Mouse (Mus musculus) stomach, embryonic 15.5 days (tissue): ENCODE measurements at regions not wholly inside any gene's neighbourhood (a gene's known extent, or its start where the extent isn't known, plus 50 kb on each side); places are given as distances from the start of the nearest gene placed in this dataset.

ENCODE experiments used
- ATAC-seq: fragments of 200-750 bp; cut with Nextera tagmentation; 2 replicates; pipeline ENCODE4 v1.8.0; 2017; ENCODE audit warnings: low read depth, moderate number of reproducible peaks, moderate TSS enrichment; ENCODE audit not compliant: insufficient read depth, low FRiP score
- H3K27ac ChIP-seq: fragments of 300-500 bp; sonication (generic); 2 replicates; pipeline ENCODE4 v1.5.1; 2015; ENCODE audit warnings: mild to moderate bottlenecking, inconsistent platforms
- H3K27me3 ChIP-seq: fragments of 300-500 bp; sonication (generic); replicated peaks from 2 replicates; pipeline ENCODE4 v1.6.1; 2015; ENCODE audit warnings: inconsistent platforms
- H3K36me3 ChIP-seq: fragments of 300-500 bp; sonication (generic); 2 replicates; pipeline ENCODE4 v1.6.1; 2015; ENCODE audit warnings: inconsistent platforms
- H3K4me1 ChIP-seq: fragments of 300-500 bp; sonication (generic); 2 replicates; pipeline ENCODE4 v1.6.1; 2015; ENCODE audit warnings: inconsistent platforms
- H3K4me2 ChIP-seq: fragments of 300-500 bp; sonication (generic); 2 replicates; pipeline ENCODE4 v1.6.1; 2015; ENCODE audit warnings: mild to moderate bottlenecking, inconsistent platforms
- H3K4me3 ChIP-seq: fragments of 300-500 bp; sonication (generic); replicated peaks from 2 replicates; pipeline ENCODE4 v1.5.1; 2015; ENCODE audit warnings: inconsistent platforms
- H3K9ac ChIP-seq: fragments of 300-500 bp; sonication (generic); 2 replicates; pipeline ENCODE4 v1.6.1; 2015; ENCODE audit warnings: inconsistent platforms
- H3K9me3 ChIP-seq: fragments of 300-500 bp; sonication (generic); 2 replicates; pipeline ENCODE4 v1.6.1; 2016; ENCODE audit warnings: inconsistent platforms
- WGBS: fragments of 180-500 bp; shearing (Covaris S2); methylation state at CpG from one replicate; pipeline ENCODE4 v1.1.7; 2015; 5-methylcytosine and 5-hydroxymethylcytosine counted together

DNA sequence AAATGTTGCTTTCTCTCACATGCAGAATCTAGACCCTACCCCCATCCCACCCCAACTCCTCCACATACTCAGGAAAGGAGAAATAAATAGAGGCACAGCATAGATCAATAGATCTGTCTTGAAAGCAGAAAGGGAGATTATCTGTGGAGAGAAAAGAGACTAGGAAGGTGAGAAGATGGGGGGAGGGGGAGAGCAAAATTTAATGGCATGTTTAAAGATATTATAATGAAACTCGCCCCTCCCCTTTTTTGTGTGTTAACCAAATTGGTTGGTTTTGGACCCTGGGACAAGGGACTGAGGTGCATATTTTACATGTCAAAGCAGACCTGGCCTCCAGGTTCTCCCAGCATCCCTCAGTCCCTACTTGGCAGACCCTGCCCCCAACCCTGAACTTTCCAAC lies 573.9 kb downstream of the Tmem132b start:
- ATAC-seq, result no peak
- H3K9me3 ChIP-seq, result no peaks in the 10 kb centered on the region
- no peak overlapping the region for H3K9ac ChIP-seq
- H3K4me2 ChIP-seq, result no peak overlapping the region
- no peaks in the 10 kb centered on the region for H3K4me1 ChIP-seq
- H3K4me3 ChIP-seq, result no peak overlapping the region
- H3K36me3 ChIP-seq, result no peaks in the 10 kb centered on the region
- WGBS, result 76% methylated on average over 1 of the region's 1 CpGs
- no peaks in the 10 kb centered on the region for H3K27me3 ChIP-seq
- no peak overlapping the region for H3K27ac ChIP-seq

GRCm38 (mm10) chr5:126107020-126107419 lies 575.4 kb downstream of the Tmem132b start:
- no peak overlapping the region for H3K4me3 ChIP-seq
- no peak for ATAC-seq
- 79% methylated on average over 5 of the region's 5 CpGs for whole genome bisulfite sequencing
- no peak overlapping the region for H3K4me2 ChIP-seq
- H3K27me3 ChIP-seq, result no peaks in the 10 kb centered on the region
- no peaks in the 10 kb centered on the region for H3K36me3 ChIP-seq
- no peak overlapping the region for H3K9ac ChIP-seq
- H3K9me3 ChIP-seq, result no peaks in the 10 kb centered on the region
- H3K4me1 ChIP-seq, result no peaks in the 10 kb centered on the region
- no peak overlapping the region for H3K27ac ChIP-seq

- Histone ChIP-seq H3K4me2 (no peak overlapping the region), H3K27ac (no peak overlapping the region), H3K9me3 (no peaks in the 10 kb centered on the region), H3K36me3 (no peaks in the 10 kb centered on the region), H3K4me3 (no peak overlapping the region), H3K4me1 (no peaks in the 10 kb centered on the region), H3K27me3 (no peaks in the 10 kb centered on the region), H3K9ac (no peak overlapping the region)
- ATAC-seq, result no peak
- 66% methylated on average over 3 of the region's 3 CpGs for WGBS
Observed at GRCm38 (mm10) chr5:126108837-126109236, 577.3 kb downstream of the Tmem132b start.

DNA sequence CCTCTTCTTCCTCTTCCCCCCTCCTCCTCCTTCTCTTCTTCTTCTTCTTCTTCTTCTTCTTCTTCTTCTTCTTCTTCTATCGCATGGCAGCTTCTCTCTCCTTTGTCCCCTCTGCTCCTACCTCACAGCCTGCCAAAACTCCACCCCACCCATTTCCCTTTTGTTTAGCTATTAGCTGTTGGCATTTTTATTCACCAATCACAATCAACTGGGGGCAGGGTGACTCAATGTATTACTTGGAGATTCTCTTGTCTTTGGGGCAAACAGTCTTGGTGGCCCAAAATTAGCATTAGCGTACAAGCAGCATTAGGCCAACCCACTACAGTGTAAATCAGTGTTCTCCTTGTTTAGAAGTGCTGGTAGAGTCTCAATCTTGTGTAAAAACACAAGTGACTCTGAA lies 585.7 kb downstream of the Tmem132b start:
- H3K9ac ChIP-seq, result no peak overlapping the region
- H3K27me3 ChIP-seq, result no peaks in the 10 kb centered on the region
- no peak overlapping the region for H3K4me3 ChIP-seq
- H3K4me2 ChIP-seq, result no peak overlapping the region
- H3K36me3 ChIP-seq, result no peaks in the 10 kb centered on the region
- ATAC-seq, result no peak
- 89% methylated on average over 2 of the region's 2 CpGs for whole genome bisulfite sequencing
- no peaks in the 10 kb centered on the region for H3K9me3 ChIP-seq
- H3K27ac ChIP-seq, result no peak overlapping the region
- no peaks in the 10 kb centered on the region for H3K4me1 ChIP-seq

GRCm38 (mm10) chr5:126117906-126118521 lies 586.4 kb downstream of the Tmem132b start:
- H3K9ac ChIP-seq, result no peak overlapping the region
- no peaks in the 10 kb centered on the region for H3K36me3 ChIP-seq
- no peaks in the 10 kb centered on the region for H3K27me3 ChIP-seq
- no peak overlapping the region for H3K27ac ChIP-seq
- no peak overlapping the region for H3K4me2 ChIP-seq
- no peaks in the 10 kb centered on the region for H3K4me1 ChIP-seq
- H3K9me3 ChIP-seq, result no peaks in the 10 kb centered on the region
- H3K4me3 ChIP-seq, result no peak overlapping the region
- ATAC-seq, result no peak
- WGBS, result 47% methylated on average over 5 of the region's 5 CpGs

- H3K9ac ChIP-seq, result no peak overlapping the region
- no peaks in the 10 kb centered on the region for H3K27me3 ChIP-seq
- WGBS, result 66% methylated on average over 3 of the region's 3 CpGs
- H3K4me2 ChIP-seq, result no peak overlapping the region
- H3K36me3 ChIP-seq, result no peaks in the 10 kb centered on the region
- H3K27ac ChIP-seq, result no peak overlapping the region
- H3K4me1 ChIP-seq, result no peaks in the 10 kb centered on the region
- no peak overlapping the region for H3K4me3 ChIP-seq
- no peak for ATAC-seq
- H3K9me3 ChIP-seq, result no peaks in the 10 kb centered on the region
Observed at GRCm38 (mm10) chr5:126118731-126119130, 587.2 kb downstream of the Tmem132b start.

GRCm38 (mm10) chr5:126123216-126123615 lies 591.6 kb downstream of the Tmem132b start:
- Histone ChIP-seq H3K4me1 (no peaks in the 10 kb centered on the region), H3K4me3 (no peak overlapping the region), H3K9me3 (no peaks in the 10 kb centered on the region), H3K9ac (no peak overlapping the region), H3K36me3 (no peaks in the 10 kb centered on the region), H3K27ac (no peak overlapping the region), H3K27me3 (no peaks in the 10 kb centered on the region), H3K4me2 (no peak overlapping the region)
- WGBS, result 84% methylated on average over 9 of the region's 9 CpGs
- no peak for ATAC-seq

- 68% methylated on average over 6 of the region's 6 CpGs for whole genome bisulfite sequencing
- H3K27me3 ChIP-seq, result no peaks in the 10 kb centered on the region
- no peaks in the 10 kb centered on the region for H3K4me1 ChIP-seq
- no peak for ATAC-seq
- no peaks in the 10 kb centered on the region for H3K9me3 ChIP-seq
- no peak overlapping the region for H3K9ac ChIP-seq
- no peak overlapping the region for H3K4me2 ChIP-seq
- H3K36me3 ChIP-seq, result no peaks in the 10 kb centered on the region
- no peak overlapping the region for H3K27ac ChIP-seq
- no peak overlapping the region for H3K4me3 ChIP-seq
Observed at GRCm38 (mm10) chr5:126127486-126127885, 595.9 kb downstream of the Tmem132b start.

GRCm38 (mm10) chr5:126148908-126149307 lies 617.3 kb downstream of the Tmem132b start:
- H3K27ac ChIP-seq, result no peak overlapping the region
- 88% methylated on average over 2 of the region's 2 CpGs for WGBS
- H3K9me3 ChIP-seq, result no peaks in the 10 kb centered on the region
- H3K4me2 ChIP-seq, result no peak overlapping the region
- ATAC-seq, result no peak
- no peak overlapping the region for H3K4me3 ChIP-seq
- no peaks in the 10 kb centered on the region for H3K36me3 ChIP-seq
- H3K4me1 ChIP-seq, result no peaks in the 10 kb centered on the region
- no peaks in the 10 kb centered on the region for H3K27me3 ChIP-seq
- H3K9ac ChIP-seq, result no peak overlapping the region

DNA sequence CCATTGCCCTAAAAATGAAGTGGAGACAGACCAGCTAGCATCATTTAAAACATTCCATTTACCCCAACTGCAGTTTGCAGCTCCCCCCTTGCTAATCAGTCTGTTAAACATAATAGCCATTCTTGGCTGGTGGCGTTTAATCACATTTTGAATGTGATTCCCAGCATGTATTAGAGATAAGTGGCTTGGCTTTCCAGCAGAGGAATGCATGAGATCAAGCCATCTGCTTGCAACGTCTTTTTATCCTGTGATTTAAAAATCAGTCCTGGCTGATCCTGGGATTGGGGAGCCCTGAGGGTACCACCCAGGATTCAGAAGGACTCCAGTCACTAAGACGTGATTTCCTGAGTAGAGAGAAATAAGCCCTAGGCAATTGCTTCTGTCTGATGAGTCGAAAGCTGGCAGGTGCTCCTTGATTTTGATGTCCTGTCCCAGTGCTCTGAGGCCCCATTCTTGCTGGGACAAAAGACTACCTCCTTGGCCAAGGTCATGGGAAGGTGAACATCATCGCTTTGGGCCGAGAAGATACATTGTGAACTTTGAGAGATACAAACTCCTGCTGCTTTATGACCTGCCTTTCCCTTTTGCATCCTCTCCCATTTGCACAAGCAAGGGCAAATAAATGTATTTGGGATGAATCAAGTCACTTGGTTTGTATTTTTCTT lies 623.8 kb downstream of the Tmem132b start:
- Histone ChIP-seq H3K27ac (no peak overlapping the region), H3K4me3 (no peak overlapping the region), H3K27me3 (no peaks in the 10 kb centered on the region), H3K4me1 (no peaks in the 10 kb centered on the region), H3K9me3 (no peaks in the 10 kb centered on the region), H3K36me3 (no peaks in the 10 kb centered on the region), H3K9ac (no peak overlapping the region), H3K4me2 (no peak overlapping the region)
- ATAC-seq, result no peak
- WGBS, result 60% methylated on average over 6 of the region's 6 CpGs

DNA sequence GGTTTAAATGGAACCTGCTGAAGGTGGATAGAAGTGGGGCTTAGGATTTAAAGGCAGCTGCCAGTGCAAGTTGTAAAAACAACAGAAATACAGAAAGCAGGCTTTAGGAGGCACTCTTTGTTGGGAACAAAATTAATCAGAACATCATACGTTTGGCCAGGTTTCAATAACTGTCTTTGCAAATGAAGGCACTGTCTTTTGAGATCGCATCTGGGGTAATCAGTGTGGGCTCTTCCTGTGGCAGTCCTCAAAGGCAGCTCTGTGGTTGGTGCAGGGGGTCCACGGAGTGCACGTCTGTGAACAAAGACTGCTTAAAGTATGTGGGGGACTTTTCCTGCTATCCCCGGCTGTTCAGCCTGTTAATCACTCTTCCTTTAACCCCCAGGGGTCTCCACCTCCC lies 654.5 kb downstream of the Tmem132b start:
- H3K4me3 ChIP-seq, result no peak overlapping the region
- no peak for ATAC-seq
- H3K27me3 ChIP-seq, result no peaks in the 10 kb centered on the region
- H3K4me1 ChIP-seq, result no peaks in the 10 kb centered on the region
- no peak overlapping the region for H3K27ac ChIP-seq
- 69% methylated on average over 5 of the region's 5 CpGs for WGBS
- no peak overlapping the region for H3K4me2 ChIP-seq
- H3K36me3 ChIP-seq, result no peaks in the 10 kb centered on the region
- H3K9ac ChIP-seq, result no peak overlapping the region
- H3K9me3 ChIP-seq, result no peaks in the 10 kb centered on the region

DNA sequence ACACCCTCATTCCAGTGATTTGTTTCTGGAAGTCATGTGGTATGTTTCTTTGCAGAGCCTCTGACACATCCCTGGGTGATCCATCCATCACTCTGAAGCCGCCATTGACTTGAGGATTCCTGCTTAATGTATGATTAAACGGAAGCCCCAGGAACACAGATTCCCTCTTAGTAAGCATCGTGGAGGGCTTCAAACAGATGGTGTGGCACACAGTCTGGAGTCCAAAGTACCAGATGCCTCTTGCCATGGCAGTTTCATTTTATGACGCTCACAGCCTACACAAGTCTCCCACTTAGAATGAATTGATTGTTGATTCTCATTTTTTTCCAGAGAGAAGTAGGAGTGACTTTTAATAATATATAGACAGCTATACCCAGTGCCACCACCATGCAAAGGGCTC lies 668.3 kb downstream of the Tmem132b start:
- Histone ChIP-seq H3K4me3 (no peak overlapping the region), H3K27me3 (no peaks in the 10 kb centered on the region), H3K36me3 (no peaks in the 10 kb centered on the region), H3K4me1 (no peaks in the 10 kb centered on the region), H3K9ac (no peak overlapping the region), H3K27ac (no peak overlapping the region), H3K4me2 (no peak overlapping the region), H3K9me3 (no peaks in the 10 kb centered on the region)
- ATAC-seq, result no peak
- 41% methylated on average over 4 of the region's 4 CpGs for WGBS

DNA sequence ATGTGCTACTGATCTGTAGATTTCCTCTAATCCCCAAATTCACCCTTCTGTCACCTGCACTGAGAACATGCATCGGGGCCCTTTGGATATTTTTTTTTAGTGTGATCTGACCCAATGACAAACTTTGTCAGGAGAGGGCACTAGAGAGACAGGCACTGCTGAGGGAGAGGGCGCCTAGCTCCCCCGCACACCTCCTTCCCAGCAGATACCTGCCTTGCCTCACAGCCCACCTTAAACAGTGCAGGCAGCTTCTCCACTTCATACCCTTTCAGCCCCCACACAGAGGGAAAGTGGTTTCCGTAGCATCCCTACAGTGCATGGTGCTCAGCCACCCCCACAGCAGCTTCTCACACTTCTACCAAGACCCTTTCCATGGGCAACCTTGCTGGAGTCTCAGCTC lies 670.0 kb downstream of the Tmem132b start:
- no peak overlapping the region for H3K27ac ChIP-seq
- H3K36me3 ChIP-seq, result no peaks in the 10 kb centered on the region
- no peak overlapping the region for H3K4me2 ChIP-seq
- no peak overlapping the region for H3K4me3 ChIP-seq
- H3K27me3 ChIP-seq, result no peaks in the 10 kb centered on the region
- WGBS, result 29% methylated on average over 4 of the region's 4 CpGs
- no peak overlapping the region for H3K9ac ChIP-seq
- H3K9me3 ChIP-seq, result no peaks in the 10 kb centered on the region
- no peak for ATAC-seq
- H3K4me1 ChIP-seq, result no peaks in the 10 kb centered on the region
